Mouse (Mus musculus) right cerebral cortex, adult 18-20 months (tissue): ENCODE data around the gene Ptpn1.

ENCODE experiments used
- DNase-seq: peaks from one replicate; pipeline ENCODE4 v3.0.0; 2022; ENCODE audit warnings: mixed read lengths

The Ptpn1 gene

GRCm38 (mm10) chr2:168016951-168017391 lies 85.1 kb downstream of the Ptpn1 start:
- peak; percentile 39 for DNase-seq

- no peak for DNase-seq
Measured at GRCm38 (mm10) chr2:168019201-168019715, 87.4 kb downstream of the Ptpn1 start.

GRCm38 (mm10) chr2:168023763-168024402 lies 92.0 kb downstream of the Ptpn1 start:
- DNase-seq: no peak

GRCm38 (mm10) chr2:168025174-168025573 lies 93.3 kb downstream of the Ptpn1 start:
- peak; percentile 72 for DNase-seq

- DNase-seq: no peak
Measured at GRCm38 (mm10) chr2:168025882-168026281, 94.0 kb downstream of the Ptpn1 start.

GRCm38 (mm10) chr2:168026467-168026866 lies 94.6 kb downstream of the Ptpn1 start:
- no peak for DNase-seq

GRCm38 (mm10) chr2:168028376-168028775 lies 96.5 kb downstream of the Ptpn1 start:
- DNase-seq: no peak
